Mouse (Mus musculus) hindbrain, embryonic 11.5 days (tissue): Measurements from ENCODE around the gene Rnase12. TPM values are rescaled to one million over a fixed set of nuclear protein-coding genes. Genes with fewer than 3 reads are reported as not detected.
"Not testable (repeated sequence)": the region's sequence is repeated elsewhere in the genome, so short reads cannot be mapped to it uniquely, and the experiment has no call there.

Experiments
- ATAC-seq: fragments of 200-750 bp; cut with Nextera tagmentation; 2 replicates; pipeline ENCODE4 v1.8.0; 2017; ENCODE audit warnings: mild to moderate bottlenecking, moderate TSS enrichment, moderate library complexity; ENCODE audit not compliant: low FRiP score
- DNase-seq: peaks from one replicate; pipeline ENCODE4 v3.0.0-alpha.2; 2015; ENCODE audit warnings: low spot score
- H3K27ac ChIP-seq: fragments of 300-500 bp; sonication (generic); 2 replicates; pipeline ENCODE4 v1.5.1; 2014; ENCODE audit warnings: mild to moderate bottlenecking, low read depth, low read length
- H3K27me3 ChIP-seq: fragments of 300-500 bp; sonication (generic); 2 replicates; pipeline ENCODE4 v1.6.1; 2014; ENCODE audit warnings: mild to moderate bottlenecking, low read length, moderate library complexity, mixed read lengths; ENCODE audit not compliant: control insufficient read depth, insufficient read depth
- H3K36me3 ChIP-seq: fragments of 300-500 bp; sonication (generic); 2 replicates; pipeline ENCODE4 v1.6.1; 2014; ENCODE audit warnings: mild to moderate bottlenecking, low read length, moderate library complexity, mixed read lengths; ENCODE audit not compliant: control insufficient read depth, insufficient read depth
- H3K4me1 ChIP-seq: fragments of 300-500 bp; sonication (generic); replicated peaks from 2 replicates; pipeline ENCODE4 v1.6.1; 2014; ENCODE audit warnings: low read length, mixed read lengths; ENCODE audit not compliant: control insufficient read depth, insufficient read depth
- H3K4me2 ChIP-seq: fragments of 300-500 bp; sonication (generic); replicated peaks from 2 replicates; pipeline ENCODE4 v1.6.1; 2014; ENCODE audit warnings: mild to moderate bottlenecking, low read depth, low read length
- H3K4me3 ChIP-seq: fragments of 300-500 bp; sonication (generic); 2 replicates; pipeline ENCODE4 v1.5.1; 2014; ENCODE audit warnings: low read depth, low read length
- H3K9ac ChIP-seq: fragments of 300-500 bp; sonication (generic); 2 replicates; pipeline ENCODE4 v1.6.1; 2014; ENCODE audit warnings: low read depth, low read length
- H3K9me3 ChIP-seq: fragments of 300-500 bp; sonication (generic); 2 replicates; pipeline ENCODE4 v1.6.1; 2016; ENCODE audit warnings: low read length; ENCODE audit not compliant: control insufficient read depth
- WGBS: fragments of 180-500 bp; shearing (Covaris S2); extraction: QIAGEN DNeasy Blood & Tissue Kit; methylation state at CpG from one replicate; pipeline ENCODE4 v1.1.7; 2014; 5-methylcytosine and 5-hydroxymethylcytosine counted together
- polyA plus RNA-seq: library from polyadenylated mRNA; unstranded; fragments of >200 nt; fragmentation: Nextera tagmentation; extraction: Ambion mirVana; gene quantifications from 2 replicates; pipeline ENCODE4 v1.2.1, GENCODE M21; 2014

The Rnase12 gene
- not detected in 2 replicates for polyA plus RNA-seq

DNA sequence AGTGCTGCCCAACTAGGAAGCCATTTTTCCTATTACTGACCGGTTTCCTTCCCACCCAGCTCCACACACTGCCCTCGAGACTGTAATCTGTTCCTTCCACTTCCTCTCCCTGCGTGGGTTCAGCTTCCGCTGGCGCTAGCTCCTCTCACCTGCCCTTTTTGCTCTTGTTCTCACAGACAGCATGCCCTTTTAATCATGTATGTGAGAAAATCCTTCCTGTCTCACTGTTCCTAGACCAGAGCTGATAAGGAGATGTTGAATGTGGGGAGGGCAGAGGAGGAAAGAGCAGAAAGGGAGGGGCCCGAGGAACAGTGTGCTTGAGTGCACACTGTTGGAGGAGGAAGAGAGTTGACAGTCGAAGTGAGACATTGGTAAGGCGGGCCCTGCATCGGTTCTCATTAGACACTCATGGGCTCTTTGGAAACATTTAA, at the start of gene Rnase12:
Gene Rnase12 (minus strand): TSS at position 261 of the 431 bp plus-strand sequence.
- no peak within 1 kb of the TSS for H3K27ac ChIP-seq
- no peaks in the 10 kb centered on the region for H3K9me3 ChIP-seq
- no peak within 1 kb of the TSS for H3K4me2 ChIP-seq
- no peaks in the 10 kb centered on the region for H3K27me3 ChIP-seq
- H3K36me3 ChIP-seq = no peaks in the 10 kb centered on the region
- DNase-seq (no peak), ATAC-seq (no peak)
- no peaks in the 10 kb centered on the region for H3K4me1 ChIP-seq
- H3K4me3 ChIP-seq = no peak within 1 kb of the TSS
- 77% methylated on average over 9 of the region's 9 CpGs for WGBS
- no peak within 1 kb of the TSS for H3K9ac ChIP-seq

DNA sequence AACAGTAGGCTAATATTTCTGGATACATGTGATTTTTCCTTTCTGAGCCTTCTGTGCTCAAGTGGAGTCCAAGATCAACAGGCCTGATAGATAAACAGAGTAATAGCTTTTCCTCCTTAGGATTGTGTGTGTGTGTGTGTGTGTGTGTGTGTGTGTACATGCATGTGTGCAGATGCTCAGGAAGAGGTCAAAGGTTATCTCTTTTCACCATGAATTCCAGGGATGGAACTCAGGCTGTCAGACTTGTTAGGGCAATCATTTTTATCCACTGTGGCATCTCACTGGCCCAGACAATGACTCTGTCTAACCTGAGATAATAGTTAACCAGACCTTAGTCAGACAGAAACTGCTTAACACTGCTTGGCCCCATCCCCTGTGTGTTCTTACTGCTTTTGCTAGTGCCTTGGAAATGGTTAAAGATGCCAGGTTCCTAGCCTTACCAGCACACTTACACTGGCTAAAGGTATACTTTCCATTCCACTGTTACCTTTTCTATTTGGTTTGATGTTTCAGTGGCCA, 49.0 kb upstream of the Rnase12 start:
- H3K4me3 ChIP-seq = no peak overlapping the region
- no peaks in the 10 kb centered on the region for H3K36me3 ChIP-seq
- H3K4me2 ChIP-seq = no peak overlapping the region
- no peaks in the 10 kb centered on the region for H3K27me3 ChIP-seq
- no peaks in the 10 kb centered on the region for H3K4me1 ChIP-seq
- no peak overlapping the region for H3K9ac ChIP-seq
- H3K9me3 ChIP-seq = no peaks in the 10 kb centered on the region
- no peak for ATAC-seq
- H3K27ac ChIP-seq = no peak overlapping the region
- no peak for DNase-seq

DNA sequence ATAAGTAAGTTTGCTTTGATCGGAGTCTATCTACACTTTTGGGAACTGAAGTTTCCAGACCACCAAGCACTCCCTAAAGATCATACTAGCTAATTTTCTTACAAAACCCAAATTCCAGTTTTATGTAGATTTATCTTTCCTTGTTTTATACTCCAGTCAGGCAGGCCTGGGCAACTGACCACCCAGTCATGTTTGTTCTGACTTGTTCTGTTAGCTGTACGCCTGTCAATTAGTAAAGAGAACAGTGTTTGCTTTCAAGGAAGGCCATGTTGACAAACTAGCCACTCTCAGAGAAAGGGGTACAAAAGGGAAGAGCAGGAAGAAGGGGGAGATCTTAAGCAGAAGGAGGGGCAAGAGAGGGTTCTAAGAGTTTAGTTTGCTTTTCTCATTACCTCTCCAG, 46.9 kb upstream of the Rnase12 start:
- Histone ChIP-seq H3K9me3 (no peaks in the 10 kb centered on the region), H3K4me2 (no peak overlapping the region), H3K9ac (no peak overlapping the region), H3K4me1 (no peaks in the 10 kb centered on the region), H3K27ac (no peak overlapping the region), H3K27me3 (no peaks in the 10 kb centered on the region), H3K36me3 (no peaks in the 10 kb centered on the region), H3K4me3 (no peak overlapping the region)
- DNase-seq (no peak), ATAC-seq (no peak)
- 84% methylated on average over 2 of the region's 2 CpGs for WGBS

DNA sequence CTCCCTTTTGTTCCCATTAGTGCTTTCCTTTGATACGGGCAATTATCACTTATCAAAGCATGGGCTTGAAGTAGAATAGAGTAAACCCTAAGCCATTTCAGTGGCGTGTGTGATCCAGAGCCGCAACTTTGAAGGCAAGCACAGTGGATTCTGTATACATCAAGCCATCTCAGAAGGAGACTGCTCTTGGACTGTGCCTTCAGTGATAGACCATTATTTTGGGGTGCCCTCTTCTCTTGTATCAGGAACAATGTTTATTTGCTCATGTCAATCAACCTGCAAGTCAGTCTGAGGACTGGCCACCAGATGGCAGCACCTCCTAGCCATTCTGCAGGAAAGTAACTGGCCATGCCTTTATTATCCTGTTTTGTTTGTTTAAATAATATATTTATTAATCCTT, 45.8 kb upstream of the Rnase12 start:
- Histone ChIP-seq H3K9me3 (no peaks in the 10 kb centered on the region), H3K4me3 (no peak overlapping the region), H3K9ac (no peak overlapping the region), H3K27ac (no peak overlapping the region), H3K4me2 (no peak overlapping the region), H3K4me1 (no peaks in the 10 kb centered on the region), H3K27me3 (no peaks in the 10 kb centered on the region), H3K36me3 (no peaks in the 10 kb centered on the region)
- DNase-seq (peak; percentile 78), ATAC-seq (peak; percentile 56; the same call in 1 of the 2 replicates)
- WGBS = 64% methylated on average over 3 of the region's 3 CpGs

DNA sequence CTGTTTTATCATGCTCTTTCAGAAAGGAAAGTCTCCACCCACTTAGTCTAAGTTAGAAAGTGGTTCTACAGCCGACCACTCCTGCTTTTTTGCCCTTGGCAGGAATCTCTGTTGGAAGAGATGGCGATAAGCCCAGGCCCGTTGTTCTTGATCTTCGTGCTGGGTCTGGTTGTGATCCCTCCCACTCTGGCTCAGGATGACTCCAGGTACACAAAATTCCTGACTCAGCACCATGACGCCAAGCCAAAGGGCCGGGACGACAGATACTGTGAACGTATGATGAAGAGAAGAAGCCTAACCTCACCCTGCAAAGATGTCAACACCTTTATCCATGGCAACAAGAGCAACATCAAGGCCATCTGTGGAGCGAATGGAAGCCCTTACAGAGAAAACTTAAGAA, 43.8 kb upstream of the Rnase12 start:
- no peaks in the 10 kb centered on the region for H3K9me3 ChIP-seq
- DNase-seq (no peak), ATAC-seq (no peak)
- 81% methylated on average over 9 of the region's 9 CpGs for WGBS
- no peaks in the 10 kb centered on the region for H3K36me3 ChIP-seq
- no peak overlapping the region for H3K4me2 ChIP-seq
- H3K9ac ChIP-seq = no peak overlapping the region
- H3K4me3 ChIP-seq = no peak overlapping the region
- no peaks in the 10 kb centered on the region for H3K27me3 ChIP-seq
- no peaks in the 10 kb centered on the region for H3K4me1 ChIP-seq
- H3K27ac ChIP-seq = no peak overlapping the region

DNA sequence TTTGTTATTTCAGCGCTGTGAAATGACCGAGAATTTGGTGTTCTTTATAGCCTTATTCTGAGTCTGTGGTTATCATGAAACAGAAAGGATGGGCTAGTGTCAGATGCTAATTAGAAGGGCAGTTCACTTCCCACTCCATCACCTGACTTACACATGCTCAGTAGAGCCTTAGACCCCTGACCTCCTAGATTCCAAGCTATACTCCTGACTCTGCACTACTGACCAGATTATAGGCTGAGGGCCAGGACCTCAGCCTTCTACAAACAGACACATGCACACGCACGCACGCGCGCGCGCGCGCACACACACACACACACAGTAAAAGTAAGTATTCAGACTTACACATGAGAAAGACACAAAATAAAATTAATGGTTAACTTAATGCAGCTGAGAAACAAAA, 41.5 kb upstream of the Rnase12 start:
- Histone ChIP-seq H3K9me3 (no peaks in the 10 kb centered on the region), H3K4me2 (no peak overlapping the region), H3K27ac (no peak overlapping the region), H3K36me3 (no peaks in the 10 kb centered on the region), H3K27me3 (no peaks in the 10 kb centered on the region), H3K4me1 (no peaks in the 10 kb centered on the region), H3K4me3 (no peak overlapping the region), H3K9ac (no peak overlapping the region)
- DNase-seq (no peak), ATAC-seq (no peak)
- 96% methylated on average over 11 of the region's 11 CpGs for WGBS

DNA sequence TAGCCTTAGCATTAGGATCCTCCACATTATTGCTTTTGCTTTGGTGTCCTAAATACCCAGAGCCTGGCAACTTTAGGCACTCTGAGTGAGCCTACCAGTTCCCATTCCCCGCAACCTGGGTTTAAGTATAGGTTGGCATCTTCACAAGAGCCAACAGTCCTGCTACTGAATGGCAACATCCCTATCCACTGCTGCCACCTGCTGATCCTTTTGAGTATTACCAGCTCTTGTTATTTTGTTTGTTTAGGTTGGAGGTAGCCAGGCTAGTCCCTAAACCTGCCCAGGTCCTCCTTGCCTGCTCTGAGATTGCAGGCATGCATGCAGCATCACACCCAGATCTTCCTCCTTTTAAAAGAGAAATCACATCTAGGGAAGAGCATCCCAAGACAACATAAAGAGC, 40.8 kb upstream of the Rnase12 start:
- H3K4me1 ChIP-seq, H3K9ac ChIP-seq, H3K36me3 ChIP-seq, H3K9me3 ChIP-seq, H3K27ac ChIP-seq, H3K27me3 ChIP-seq, H3K4me2 ChIP-seq, H3K4me3 ChIP-seq: not testable (repeated sequence)
- peak; percentile 61 for DNase-seq
- WGBS = 47% methylated on average over 1 of the region's 1 CpGs
- peak; percentile 33; the same call in 1 of the 2 replicates for ATAC-seq

DNA sequence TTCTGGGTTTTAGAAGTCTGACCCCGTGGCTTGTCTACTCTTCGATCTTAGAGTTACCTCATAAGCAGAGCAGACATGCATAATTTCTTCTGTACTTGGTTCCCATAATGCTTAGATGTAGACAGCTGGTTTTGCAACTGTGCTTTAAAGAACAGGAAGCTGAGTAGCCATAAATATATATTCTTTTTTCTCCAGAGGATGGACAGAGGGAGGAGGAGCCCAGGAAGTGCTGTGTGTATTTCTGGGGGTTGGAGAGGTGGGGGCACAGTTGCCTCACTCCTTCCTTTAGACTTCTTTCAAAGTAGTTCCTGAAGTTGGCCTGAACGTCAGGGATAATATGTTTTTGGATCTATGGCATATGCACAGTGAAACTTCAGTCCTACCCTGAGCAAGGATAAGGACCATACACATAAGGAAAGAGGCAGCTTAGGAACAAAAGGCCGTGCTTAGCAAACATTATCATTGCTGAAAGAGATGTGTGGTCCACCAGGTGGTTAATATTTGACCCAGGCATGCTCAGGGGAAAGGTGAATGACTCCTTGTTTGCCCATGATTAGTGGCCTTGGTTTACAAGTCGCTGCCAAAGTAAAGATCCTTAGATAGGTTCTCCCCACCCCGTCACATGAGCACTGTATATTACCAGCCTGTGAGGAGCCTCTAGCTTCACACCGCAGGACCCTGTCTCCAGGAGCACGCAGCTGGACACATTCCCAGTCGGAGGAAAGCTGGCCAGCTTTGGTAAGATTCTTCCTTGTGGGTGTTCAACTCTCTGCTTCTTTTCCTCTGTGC, 38.5 kb upstream of the Rnase12 start:
- 77% methylated on average over 9 of the region's 9 CpGs for WGBS
- H3K4me3 ChIP-seq = no peak overlapping the region
- H3K36me3 ChIP-seq = no peaks in the 10 kb centered on the region
- no peak for ATAC-seq
- no peaks in the 10 kb centered on the region for H3K9me3 ChIP-seq
- no peak for DNase-seq
- no peaks in the 10 kb centered on the region for H3K4me1 ChIP-seq
- H3K27ac ChIP-seq = no peak overlapping the region
- H3K4me2 ChIP-seq = no peak overlapping the region
- H3K9ac ChIP-seq = no peak overlapping the region
- no peaks in the 10 kb centered on the region for H3K27me3 ChIP-seq

DNA sequence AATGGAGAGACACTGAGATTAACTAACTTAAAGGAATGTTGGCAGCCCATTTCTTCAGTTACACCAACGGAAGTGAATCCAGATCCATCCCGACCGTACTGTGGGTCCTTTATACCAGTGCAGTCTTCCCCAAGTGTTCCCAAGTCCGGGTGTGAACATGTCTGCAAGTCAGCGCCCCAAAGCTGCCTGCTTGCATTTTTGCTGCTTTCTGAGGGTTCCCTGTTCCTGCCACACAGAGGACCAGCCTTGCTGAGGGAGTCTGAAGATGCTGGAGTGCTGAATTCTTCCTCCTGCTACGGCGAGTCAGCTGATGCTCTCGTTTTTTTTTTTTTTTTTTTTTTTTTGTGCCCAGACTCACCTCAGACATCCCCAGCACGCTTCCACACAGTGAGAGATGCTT, 37.5 kb upstream of the Rnase12 start:
- H3K9me3 ChIP-seq = no peaks in the 10 kb centered on the region
- WGBS = 79% methylated on average over 9 of the region's 9 CpGs
- no peaks in the 10 kb centered on the region for H3K36me3 ChIP-seq
- H3K4me1 ChIP-seq = no peaks in the 10 kb centered on the region
- no peak overlapping the region for H3K4me2 ChIP-seq
- no peak overlapping the region for H3K9ac ChIP-seq
- no peak for DNase-seq
- no peak for ATAC-seq
- H3K27me3 ChIP-seq = no peaks in the 10 kb centered on the region
- no peak overlapping the region for H3K4me3 ChIP-seq
- H3K27ac ChIP-seq = no peak overlapping the region
